Mouse (Mus musculus) C2C12 (cell line): ENCODE measurements around the gene Rsad1.

Source experiments
- CEBPB ChIP-seq: IDR thresholded peaks from one replicate; pipeline ENCODE4 v1.6.1; 2011; ENCODE audit warnings: low read depth, mild to moderate bottlenecking, control low read depth, moderate library complexity
- CTCF ChIP-seq: IDR thresholded peaks from one replicate; pipeline ENCODE4 v1.5.1; 2011; ENCODE audit not compliant: control insufficient read depth, insufficient read depth, insufficient read length
- MYOD1 ChIP-seq: IDR thresholded peaks from one replicate; pipeline ENCODE4 v1.6.1; 2011; ENCODE audit warnings: low read depth; ENCODE audit not compliant: control insufficient read depth, insufficient read length
- USF1 ChIP-seq: IDR thresholded peaks from one replicate; pipeline ENCODE4 v1.6.1; 2011; ENCODE audit warnings: low read depth, mild to moderate bottlenecking, control low read depth, moderate library complexity

DNA sequence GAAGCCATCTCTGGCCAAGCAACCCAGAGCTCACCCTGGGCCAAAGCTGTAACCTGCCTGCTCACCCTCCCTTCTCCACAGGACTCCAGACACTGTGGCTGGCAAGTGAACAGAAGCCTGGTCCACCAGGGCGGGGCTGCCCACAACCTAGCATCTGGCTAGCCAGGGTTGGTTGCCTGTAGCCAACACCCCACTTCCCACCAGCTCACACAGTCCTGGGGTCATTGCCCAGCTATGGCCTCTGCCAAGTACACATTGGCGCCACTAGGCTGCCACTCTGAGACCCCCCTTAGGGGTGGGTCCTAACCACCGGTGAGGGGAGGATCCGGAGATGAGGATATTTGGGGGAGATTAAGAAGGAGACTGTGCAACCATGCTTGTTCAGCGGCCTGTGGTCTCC lies 14.8 kb upstream of the Rsad1 start:
- TF ChIP-seq USF1 (no peak), MYOD1 (no peak), CTCF (no peak), CEBPB (no peak)
